Mouse (Mus musculus) bone marrow, adult 2 months (tissue): ENCODE measurements around the gene Prima1.

Experiments
- CTCF ChIP-seq: fragments of 200-500 bp; IDR thresholded peaks from 2 replicates; pipeline ENCODE4 v1.5.1; 2011; ENCODE audit warnings: low read length, control low read depth; ENCODE audit not compliant: control insufficient read depth, insufficient read depth
- POLR2A ChIP-seq: fragments of 200-500 bp; IDR thresholded peaks from 2 replicates; pipeline ENCODE4 v1.6.1; 2011; ENCODE audit warnings: low read depth, mild to moderate bottlenecking, control low read depth, low read length, borderline replicate concordance; ENCODE audit not compliant: control insufficient read depth

- TF ChIP-seq CTCF, result no peak
- no peak for TF ChIP-seq POLR2A
These were observed 41.0 kb upstream of the Prima1 start for GRCm38 (mm10) chr12:103282936-103283335.
